Mouse (Mus musculus) hindlimb bud, embryonic 11.5 days (tissue): ENCODE measurements at regions not wholly inside any gene's neighbourhood (a gene's known extent, or its start where the extent isn't known, plus 50 kb on each side); places are given as distances from the start of the nearest gene placed in this dataset.

Experiments
- DNase-seq: peaks from one replicate; pipeline ENCODE4 v3.0.0-alpha.2; 2012; ENCODE audit warnings: low read depth, low spot score; ENCODE audit errors: extremely low spot score

DNA sequence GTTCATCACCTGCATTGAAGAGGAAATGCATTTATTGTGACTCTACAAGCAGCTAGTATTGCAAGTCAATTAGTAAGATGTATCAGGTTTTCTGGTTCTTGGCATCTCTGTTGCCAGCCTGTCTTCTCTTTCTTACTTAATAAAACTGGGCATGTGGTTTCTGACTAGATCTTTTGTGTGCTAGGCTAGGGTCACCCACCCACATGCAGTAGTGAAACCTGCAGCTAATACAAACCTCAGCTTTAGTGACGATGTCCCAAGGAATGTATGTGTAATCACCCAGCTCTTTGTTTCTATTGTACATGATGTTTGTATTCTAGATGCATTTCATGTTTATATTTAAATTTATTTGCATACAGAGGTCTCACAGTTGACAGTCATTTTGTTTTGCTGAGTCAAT lies 1526.7 kb downstream of the 4930444P10Rik start:
- no peak for DNase-seq
